Mouse (Mus musculus): ENCODE measurements around the gene Sohlh1. TPM values are rescaled to one million over a fixed set of nuclear protein-coding genes. Genes with fewer than 3 reads are reported as not detected.
"Not testable (repeated sequence)": the region's sequence is repeated elsewhere in the genome, so short reads cannot be mapped to it uniquely, and the experiment has no call there.

The Sohlh1 gene
- polyA plus RNA-seq, 1 experiment: 8.5 TPM

DNA sequence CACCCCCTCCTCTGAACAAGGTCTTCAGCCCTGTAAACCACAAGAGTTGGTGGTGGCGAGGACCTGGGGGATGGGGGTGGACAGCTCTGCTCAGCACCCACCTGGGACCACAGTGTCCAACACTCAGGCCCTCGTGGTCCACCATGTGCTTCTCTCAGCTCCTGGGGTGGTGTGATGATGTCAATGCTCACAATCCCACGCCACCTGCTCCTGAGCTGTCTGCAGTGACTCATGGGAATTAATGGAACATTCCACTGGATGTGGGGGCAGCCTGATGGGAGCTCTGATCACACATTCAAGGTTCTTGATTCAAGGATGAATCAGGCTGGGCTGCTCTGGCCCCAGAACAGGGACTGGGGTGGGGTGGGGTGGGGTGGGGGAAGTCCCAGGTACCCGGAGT lies 4.9 kb downstream of the Sohlh1 start:
- H3K36me3 ChIP-seq (ENCODE audit: control insufficient read depth, insufficient read depth, low read length): no peaks in the 10 kb centered on the region
- H3K4me1 ChIP-seq (ENCODE audit: control insufficient read depth, insufficient read depth, low read length): peaks cover 10% of the 10 kb centered on the region
- no peak overlapping the region for H3K4me3 ChIP-seq (ENCODE audit: control insufficient read depth, low read depth, low read length)
- no peaks in the 10 kb centered on the region for H3K27me3 ChIP-seq (ENCODE audit: control insufficient read depth, insufficient read depth, low read length)
- TF ChIP-seq CTCF (IDR thresholded peaks at IDR 0.05; ENCODE audit: control insufficient read depth, insufficient read depth, insufficient replicate concordance, low read depth, low read length) (no peak), POLR2A (IDR thresholded peaks at IDR 0.05; ENCODE audit: control insufficient read depth, low read depth, low read length) (no peak)
- no peak overlapping the region for H3K27ac ChIP-seq (ENCODE audit: control insufficient read depth, insufficient read depth, low read depth, low read length)

- TF ChIP-seq POLR2A (IDR thresholded peaks at IDR 0.05; ENCODE audit: control insufficient read depth, low read depth, low read length) (no peak), CTCF (IDR thresholded peaks at IDR 0.05; ENCODE audit: control insufficient read depth, insufficient read depth, insufficient replicate concordance, low read depth, low read length) (peak; percentile 95)
- Histone ChIP-seq H3K27ac (ENCODE audit: control insufficient read depth, insufficient read depth, low read depth, low read length) (no peak overlapping the region), H3K36me3 (ENCODE audit: control insufficient read depth, insufficient read depth, low read length) (no peaks in the 10 kb centered on the region), H3K4me1 (ENCODE audit: control insufficient read depth, insufficient read depth, low read length) (no peaks in the 10 kb centered on the region), H3K27me3 (ENCODE audit: control insufficient read depth, insufficient read depth, low read length) (no peaks in the 10 kb centered on the region), H3K4me3 (ENCODE audit: control insufficient read depth, low read depth, low read length) (no peak overlapping the region)
These were observed 10.8 kb downstream of the Sohlh1 start for GRCm38 (mm10) chr2:25836291-25836690.

- Histone ChIP-seq H3K4me1 (ENCODE audit: control insufficient read depth, insufficient read depth, low read length) (no peaks in the 10 kb centered on the region; the same call in 1 of the 2 replicates), H3K4me3 (ENCODE audit: control insufficient read depth, low read depth, low read length) (no peak overlapping the region), H3K36me3 (ENCODE audit: control insufficient read depth, insufficient read depth, low read length) (no peaks in the 10 kb centered on the region), H3K27ac (ENCODE audit: control insufficient read depth, insufficient read depth, low read depth, low read length) (no peak overlapping the region), H3K27me3 (ENCODE audit: control insufficient read depth, insufficient read depth, low read length) (no peaks in the 10 kb centered on the region)
- no peak for TF ChIP-seq CTCF (IDR thresholded peaks at IDR 0.05; ENCODE audit: control insufficient read depth, insufficient read depth, insufficient replicate concordance, low read depth, low read length)
These were observed 16.3 kb downstream of the Sohlh1 start for GRCm38 (mm10) chr2:25830786-25831185.

DNA sequence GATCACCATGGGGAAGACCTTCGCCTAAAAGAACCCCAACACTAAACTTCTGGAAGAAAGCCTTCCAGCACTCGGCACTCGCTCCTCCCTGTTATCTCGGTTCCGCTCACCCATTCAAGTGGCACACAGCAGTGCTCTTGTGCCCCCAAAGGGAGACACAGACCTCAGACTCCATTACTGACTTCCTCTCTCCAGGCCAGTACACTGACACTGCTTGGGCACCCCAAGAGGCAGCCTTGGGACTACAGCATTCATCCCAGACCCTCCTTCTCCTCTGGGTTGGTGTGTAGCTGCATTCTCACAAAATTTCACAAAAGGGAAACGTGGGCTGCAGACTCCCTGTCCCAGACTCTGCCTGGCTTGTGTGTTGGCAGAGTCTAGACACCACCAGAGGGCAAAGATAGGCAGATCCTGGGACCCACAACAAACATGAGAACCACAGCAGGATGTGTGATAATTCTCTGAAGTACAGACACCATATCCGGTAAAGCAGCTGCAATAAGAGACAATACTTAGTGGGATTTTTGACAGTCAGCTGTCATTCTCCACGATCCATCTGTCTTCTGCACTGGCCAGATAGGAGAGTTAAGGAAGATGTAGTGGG lies 18.6 kb downstream of the Sohlh1 start:
- no peak overlapping the region for H3K27ac ChIP-seq (ENCODE audit: control insufficient read depth, insufficient read depth, low read depth, low read length)
- no peaks in the 10 kb centered on the region for H3K27me3 ChIP-seq (ENCODE audit: control insufficient read depth, insufficient read depth, low read length)
- TF ChIP-seq CTCF (IDR thresholded peaks at IDR 0.05; ENCODE audit: control insufficient read depth, insufficient read depth, insufficient replicate concordance, low read depth, low read length) (no peak), POLR2A (IDR thresholded peaks at IDR 0.05; ENCODE audit: control insufficient read depth, low read depth, low read length) (no peak)
- no peak overlapping the region for H3K4me3 ChIP-seq (ENCODE audit: control insufficient read depth, low read depth, low read length)
- H3K4me1 ChIP-seq (ENCODE audit: control insufficient read depth, insufficient read depth, low read length): no peaks in the 10 kb centered on the region; the same call in 1 of the 2 replicates
- H3K36me3 ChIP-seq (ENCODE audit: control insufficient read depth, insufficient read depth, low read length): no peaks in the 10 kb centered on the region

- H3K27ac ChIP-seq (ENCODE audit: control insufficient read depth, insufficient read depth, low read depth, low read length): no peak overlapping the region
- no peaks in the 10 kb centered on the region for H3K4me1 ChIP-seq (ENCODE audit: control insufficient read depth, insufficient read depth, low read length)
- H3K27me3 ChIP-seq (ENCODE audit: control insufficient read depth, insufficient read depth, low read length): no peaks in the 10 kb centered on the region
- H3K36me3 ChIP-seq (ENCODE audit: control insufficient read depth, insufficient read depth, low read length): no peaks in the 10 kb centered on the region
- TF ChIP-seq POLR2A (IDR thresholded peaks at IDR 0.05; ENCODE audit: control insufficient read depth, low read depth, low read length): no peak
- no peak for TF ChIP-seq CTCF (IDR thresholded peaks at IDR 0.05; ENCODE audit: control insufficient read depth, insufficient read depth, insufficient replicate concordance, low read depth, low read length)
- H3K4me3 ChIP-seq (ENCODE audit: control insufficient read depth, low read depth, low read length): no peak overlapping the region
These were observed 22.3 kb downstream of the Sohlh1 start for GRCm38 (mm10) chr2:25824751-25825150.

GRCm38 (mm10) chr2:25822806-25823205 lies 24.2 kb downstream of the Sohlh1 start, which contains the start of gene Lcn9:
Gene Lcn9 (plus strand): TSS chr2:25823153.
- Histone ChIP-seq H3K36me3 (ENCODE audit: control insufficient read depth, insufficient read depth, low read length) (no peaks in the 10 kb centered on the region), H3K4me3 (ENCODE audit: control insufficient read depth, low read depth, low read length) (no peak within 1 kb of the TSS), H3K27me3 (ENCODE audit: control insufficient read depth, insufficient read depth, low read length) (no peaks in the 10 kb centered on the region), H3K27ac (ENCODE audit: control insufficient read depth, insufficient read depth, low read depth, low read length) (no peak within 1 kb of the TSS), H3K4me1 (ENCODE audit: control insufficient read depth, insufficient read depth, low read length) (no peaks in the 10 kb centered on the region)
- TF ChIP-seq POLR2A (IDR thresholded peaks at IDR 0.05; ENCODE audit: control insufficient read depth, low read depth, low read length) (no peak), CTCF (IDR thresholded peaks at IDR 0.05; ENCODE audit: control insufficient read depth, insufficient read depth, insufficient replicate concordance, low read depth, low read length) (no peak)

DNA sequence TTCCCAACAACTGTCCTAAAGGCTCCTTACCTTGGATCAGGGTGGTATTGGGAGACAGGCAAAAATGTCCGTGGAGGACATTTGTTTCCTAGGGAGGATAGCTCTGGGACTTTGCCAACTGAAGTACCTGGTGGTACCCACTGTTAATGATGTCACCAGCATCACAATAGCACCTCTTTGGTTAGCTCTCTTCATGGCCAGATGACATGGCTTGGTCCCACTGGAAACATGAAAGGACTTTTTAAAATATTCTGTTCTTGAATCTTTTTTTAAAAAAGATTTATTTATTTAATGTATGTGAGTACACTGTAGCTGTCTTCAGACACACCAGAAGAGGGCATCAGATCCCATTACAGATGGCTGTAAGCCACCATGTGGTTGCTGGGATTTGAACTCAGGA lies 31.3 kb downstream of the Sohlh1 start, which contains the start of gene Glt6d1:
TSS of gene Glt6d1 (minus strand) at position 101 of the 400 bp plus-strand sequence.
- Histone ChIP-seq H3K4me3 (ENCODE audit: control insufficient read depth, low read depth, low read length) (peak within 1 kb of the TSS; percentile 74), H3K27ac (ENCODE audit: control insufficient read depth, insufficient read depth, low read depth, low read length) (peak within 1 kb of the TSS; percentile 45)
- H3K4me1 ChIP-seq (ENCODE audit: control insufficient read depth, insufficient read depth, low read length); H3K27me3 ChIP-seq (ENCODE audit: control insufficient read depth, insufficient read depth, low read length); H3K36me3 ChIP-seq (ENCODE audit: control insufficient read depth, insufficient read depth, low read length): not testable (repeated sequence)

DNA sequence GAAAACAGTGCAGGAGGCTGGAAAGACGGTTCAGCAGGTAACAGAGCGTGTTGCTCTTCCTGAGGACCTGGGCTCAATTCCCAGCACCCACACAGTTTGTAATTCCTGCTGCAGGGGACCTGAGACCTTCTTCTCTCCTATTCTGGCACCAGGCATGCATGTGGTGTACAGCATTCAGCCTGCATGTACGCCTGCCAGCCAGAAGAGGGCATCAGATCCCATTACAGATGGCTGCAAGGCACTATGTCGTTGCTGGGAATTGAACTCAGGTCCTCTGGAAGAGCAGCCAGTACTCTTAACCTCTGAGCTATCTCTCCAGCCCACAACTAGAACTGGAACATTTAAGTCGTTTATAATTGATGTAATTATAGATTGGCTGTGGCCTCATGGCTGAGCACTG lies 33.7 kb downstream of the Sohlh1 start:
- Histone ChIP-seq H3K36me3 (ENCODE audit: control insufficient read depth, insufficient read depth, low read length) (no peaks in the 10 kb centered on the region), H3K27me3 (ENCODE audit: control insufficient read depth, insufficient read depth, low read length) (no peaks in the 10 kb centered on the region), H3K4me1 (ENCODE audit: control insufficient read depth, insufficient read depth, low read length) (no peaks in the 10 kb centered on the region), H3K4me3 (ENCODE audit: control insufficient read depth, low read depth, low read length) (peak overlapping the region; percentile 8), H3K27ac (ENCODE audit: control insufficient read depth, insufficient read depth, low read depth, low read length) (no peak overlapping the region)
- TF ChIP-seq CTCF (IDR thresholded peaks at IDR 0.05; ENCODE audit: control insufficient read depth, insufficient read depth, insufficient replicate concordance, low read depth, low read length) (peak; percentile 51; the same call in 1 of the 2 replicates), POLR2A (IDR thresholded peaks at IDR 0.05; ENCODE audit: control insufficient read depth, low read depth, low read length) (no peak)
